26 mouse cellular contexts compared by ENCODE assay signal in genomic region chr7:102108206-102108605, GRCm38 (mm10). TPM values are rescaled to one million over a fixed set of nuclear protein-coding genes. Genes with fewer than 3 reads are reported as not detected.
A peak's percentile ranks its signal among the peaks of the same experiment; 100 is the strongest.
DNase-seq lines count a peak whose midpoint lies in the region; ATAC-seq and TF ChIP-seq lines count a peak whose summit lies in the region.
"Had no signal": no experiment of that assay in that cellular context is flagged by ENCODE, and none has a peak within 500 bp of the region (broad histone marks: within the 10 kb centered on the region; RNA-seq: fewer than 3 reads in every experiment).

No protein-coding gene starts in this region.

- H3K27ac ChIP-seq in heart, adult 2 months, result no peak overlapping the region
- H3K27ac ChIP-seq in forebrain, embryonic 15.5 days (replicated peaks), result no peak overlapping the region
- H3K27ac ChIP-seq: embryonic facial prominence, embryonic 13.5 days; forebrain, embryonic 12.5 days; heart, embryonic 15.5 days; hindbrain, embryonic 12.5 days had no signal

- no peak overlapping the region for H3K4me2 ChIP-seq in forebrain, embryonic 15.5 days (replicated peaks)
- H3K4me2 ChIP-seq: embryonic facial prominence, embryonic 13.5 days; forebrain, embryonic 12.5 days; hindbrain, embryonic 12.5 days had no signal

- peak; percentile 36; the same call in 1 of the 2 replicates for TF ChIP-seq POLR2A in heart, adult 2 months (IDR thresholded peaks at IDR 0.05; ENCODE audit: insufficient read depth, low read depth, low read length)

- H3K4me3 ChIP-seq in heart, adult 2 months, result no peak overlapping the region
- H3K4me3 ChIP-seq in forebrain, embryonic 15.5 days, result no peak overlapping the region
- H3K4me3 ChIP-seq: embryonic facial prominence, embryonic 13.5 days; forebrain, embryonic 12.5 days; heart, embryonic 15.5 days; hindbrain, embryonic 12.5 days had no signal

- TF ChIP-seq CTCF in heart, adult 2 months (IDR thresholded peaks at IDR 0.05), result no peak

- no peaks in the 10 kb centered on the region for H3K27me3 ChIP-seq in heart, adult 2 months (ENCODE audit: control insufficient read depth, insufficient read depth, low read length)
- no peaks in the 10 kb centered on the region for H3K27me3 ChIP-seq in forebrain, embryonic 15.5 days
- H3K27me3 ChIP-seq: embryonic facial prominence, embryonic 13.5 days; forebrain, embryonic 12.5 days; heart, embryonic 15.5 days had no signal

- 27% methylated on average over 1 of the region's 1 CpGs for WGBS in heart, adult 2 months
- 78% methylated on average over 1 of the region's 1 CpGs for WGBS in forebrain, embryonic 15.5 days

- intact Hi-C loops in gastrocnemius, postnatal 36 days (cut with DNase I), result no loop called here
- intact Hi-C loops in heart, adult 2 months (cut with DNase I), result no loop called here

- H3K9ac ChIP-seq in heart, adult 2 months (ENCODE audit: low read depth, low read length), result no peak overlapping the region
- H3K9ac ChIP-seq in forebrain, embryonic 15.5 days (replicated peaks), result no peak overlapping the region
- H3K9ac ChIP-seq: embryonic facial prominence, embryonic 13.5 days; forebrain, embryonic 12.5 days; forebrain, postnatal 0 days; heart, embryonic 15.5 days; hindbrain, embryonic 12.5 days had no signal

- 0 out of 2 replicates have a peak, but pooled peaks have one; percentile 51 for TF ChIP-seq EP300 in heart, adult 2 months (IDR thresholded peaks at IDR 0.05; ENCODE audit: insufficient read depth, low read depth, low read length)

- no peak for ATAC-seq in forebrain, embryonic 15.5 days (replicated peaks)
- ATAC-seq: CD4-positive, CD25-positive, alpha-beta regulatory T cell, adult 4 months; forebrain, postnatal 0 days; hindbrain, embryonic 16.5 days; inflammation-experienced regulatory T-cells, adult 6 months; intestine, postnatal 0 days had no signal

- no peaks in the 10 kb centered on the region for H3K9me3 ChIP-seq in forebrain, embryonic 15.5 days
- H3K9me3 ChIP-seq: embryonic facial prominence, embryonic 13.5 days; forebrain, embryonic 12.5 days; G1E; heart, embryonic 15.5 days; hindbrain, embryonic 12.5 days had no signal

- H3K4me1 ChIP-seq in heart, adult 2 months (ENCODE audit: control insufficient read depth, insufficient read depth, low read length), result peaks cover 2% of the 10 kb centered on the region; the same call in 1 of the 2 replicates
- H3K4me1 ChIP-seq in forebrain, embryonic 15.5 days, result peaks cover 8% of the 10 kb centered on the region; the same call in 1 of the 2 replicates

- H3K79me2 ChIP-seq in heart, adult 2 months (replicated peaks; ENCODE audit: control insufficient read depth, insufficient read depth, low read length), result no peaks in the 10 kb centered on the region; the same call in 1 of the 2 replicates

- DNase-seq in gastrocnemius, adult 18-20 months (ENCODE audit: low spot score), result peak; percentile 59
- no peak for DNase-seq in gastrocnemius, postnatal 36 days
- peak in 1 of 2 experiments; percentile 39 for DNase-seq in heart, adult 2 months
- no peak for DNase-seq in heart, adult 9 months (ENCODE audit: low spot score in 2 of 2)
- DNase-seq in retina, postnatal 1 day, result peak; percentile 22
- DNase-seq in retina, embryonic 14.5 days (ENCODE audit: low spot score), result no peak
- DNase-seq: adrenal gland, postnatal 10 days; B cell, adult 2 months; cerebellum, adult 11 months; cerebellum, adult 8-10 months; forebrain, postnatal 0 days; heart, postnatal 4 days had no signal

- peaks cover 2% of the 10 kb centered on the region for H3K36me3 ChIP-seq in heart, adult 2 months (ENCODE audit: control insufficient read depth, insufficient read depth, low read length)
- H3K36me3 ChIP-seq in forebrain, embryonic 15.5 days, result no peaks in the 10 kb centered on the region
- H3K36me3 ChIP-seq: embryonic facial prominence, embryonic 13.5 days; forebrain, embryonic 12.5 days; G1E; heart, embryonic 15.5 days; hindbrain, embryonic 12.5 days had no signal

RNA-seq across cellular contexts. Expression of gene Art5, which starts 1.1 kb away (rescaled TPM):
- 10 to 100 TPM; 28.7 to 33.6 TPM for total RNA-seq in gastrocnemius, adult 18-20 months (2021)
- 10 to 100 TPM; 12.9 to 16.4 TPM for total RNA-seq in gastrocnemius, postnatal 36 days (2021)
- 10 to 100 TPM; 15.7 to 18.3 TPM for total RNA-seq in heart, adult 2 months (2021)
- polyA plus RNA-seq in heart, adult 2 months (2012; rRNA removed), result 13.8 and 13.9 TPM in 2 replicates
- polyA plus RNA-seq in forebrain, embryonic 15.5 days (2015; fragmentation: Nextera tagmentation; extraction: Ambion mirVana), result 0.83 and 0.97 TPM in 2 replicates
- polyA plus RNA-seq: cortical plate, adult 2 months; G1E had no signal

RNA-seq across cellular contexts. Expression of gene Art1, which starts 6.7 kb away (rescaled TPM):
- total RNA-seq in gastrocnemius, adult 18-20 months (2021), result 100 to 1,000 TPM; 558 to 637 TPM
- total RNA-seq in gastrocnemius, postnatal 36 days (2021), result 100 to 1,000 TPM; 439 to 486 TPM
- total RNA-seq in heart, adult 2 months (2021), result 100 to 1,000 TPM; 242 to 279 TPM
- 251 and 293 TPM in 2 replicates for polyA plus RNA-seq in heart, adult 2 months (2012; rRNA removed)
- polyA plus RNA-seq in forebrain, embryonic 15.5 days (2015; fragmentation: Nextera tagmentation; extraction: Ambion mirVana), result 0.17 and 0.28 TPM in 2 replicates
- total RNA-seq: forebrain, postnatal 0 days had no signal
- polyA plus RNA-seq: CD4-positive, CD25-positive, alpha-beta regulatory T cell, adult 4 months; cortical plate, adult 2 months; G1E; inflammation-experienced regulatory T-cells, adult 6 months; intestine, postnatal 0 days had no signal

RNA-seq across cellular contexts. Expression of gene Chrna10, which starts 8.4 kb away (rescaled TPM):
- not detected for total RNA-seq in gastrocnemius, adult 18-20 months (2021)
- total RNA-seq in gastrocnemius, postnatal 36 days (2021), result not detected
- not detected for total RNA-seq in heart, adult 2 months (2021)
- 0.21 TPM in 1 of 2 replicates, not detected in the other for polyA plus RNA-seq in heart, adult 2 months (2012; rRNA removed)
- polyA plus RNA-seq in forebrain, embryonic 15.5 days (2015; fragmentation: Nextera tagmentation; extraction: Ambion mirVana), result not detected in 2 replicates
- total RNA-seq: adrenal gland, postnatal 10 days; adrenal gland, postnatal 4 days; gastrocnemius, adult 8-10 months; heart, adult 8-10 months had no signal
- polyA plus RNA-seq: CD4-positive, CD25-positive, alpha-beta regulatory T cell, adult 4 months; embryonic facial prominence, embryonic 13.5 days; forebrain, embryonic 12.5 days; G1E; hindbrain, embryonic 12.5 days; hindbrain, embryonic 16.5 days; inflammation-experienced regulatory T-cells, adult 6 months; intestine, postnatal 0 days had no signal

RNA-seq across cellular contexts. Expression of gene Trpc2, which starts 25.3 kb away (rescaled TPM):
- under 1 TPM; 0.23 to 0.31 TPM for total RNA-seq in gastrocnemius, adult 18-20 months (2021)
- under 1 TPM; 0.42 to 0.54 TPM for total RNA-seq in gastrocnemius, postnatal 36 days (2021)
- total RNA-seq in heart, adult 2 months (2021), result under 1 TPM in 1 of 2 experiments, not detected in 1; 0.23 TPM
- polyA plus RNA-seq in heart, adult 2 months (2012; rRNA removed), result 0.70 and 1.2 TPM in 2 replicates
- polyA plus RNA-seq in forebrain, embryonic 15.5 days (2015; fragmentation: Nextera tagmentation; extraction: Ambion mirVana), result 0.29 TPM in 1 of 2 replicates, not detected in the other
- polyA plus RNA-seq: CD4-positive, CD25-positive, alpha-beta regulatory T cell, adult 4 months; embryonic facial prominence, embryonic 13.5 days; forebrain, embryonic 12.5 days; forebrain, postnatal 0 days; G1E; heart, embryonic 15.5 days; hindbrain, embryonic 16.5 days had no signal

RNA-seq across cellular contexts. Expression of gene Xntrpc, which starts 42.7 kb away (rescaled TPM):
- under 1 TPM; 0.68 to 0.78 TPM for total RNA-seq in gastrocnemius, adult 18-20 months (2021)
- total RNA-seq in gastrocnemius, postnatal 36 days (2021), result under 1 TPM; 0.54 to 0.66 TPM
- under 1 TPM; 0.81 to 0.98 TPM for total RNA-seq in heart, adult 2 months (2021)
- 1.2 and 2.4 TPM in 2 replicates for polyA plus RNA-seq in heart, adult 2 months (2012; rRNA removed)
- polyA plus RNA-seq in forebrain, embryonic 15.5 days (2015; fragmentation: Nextera tagmentation; extraction: Ambion mirVana), result 1.5 and 1.9 TPM in 2 replicates
- polyA plus RNA-seq: intestine, postnatal 0 days had no signal

Comparison
In these comparisons a context has a peak if more than half of its experiments do, and no peak if none do; other contexts are left out.
1. DNase-seq: peak in gastrocnemius, adult 18-20 months (single experiment) and retina, postnatal 1 day (single experiment); none in gastrocnemius, postnatal 36 days (0 of 2), heart, adult 9 months (0 of 2) and retina, embryonic 14.5 days (single experiment).